Mouse (Mus musculus) CD4-positive naive resting alpha-beta T cell, adult 76 days (primary cell): ENCODE data around the gene Hcrtr2. TPM values are rescaled to one million over a fixed set of nuclear protein-coding genes. Genes with fewer than 3 reads are reported as not detected.

Experiments used
- total RNA-seq: library from RNA; stranded (reverse); gene quantifications from one replicate; pipeline ENCODE4 v1.2.4, GENCODE M21; 2023

The Hcrtr2 gene
- total RNA-seq: 0.53 TPM

GRCm38 (mm10) chr9:76323756-76324155 lies at the start of gene Hcrtr2:
Gene Hcrtr2, minus strand, starts transcription at chr9:76323856.

GRCm38 (mm10) chr9:76213557-76213956 lies 110.1 kb downstream of the Hcrtr2 start, which contains the start of gene Gfral:
Gene Gfral, minus strand, starts transcription at chr9:76213657.

Other genes starting within 250 kb of the Hcrtr2 start
- gene Gfral, start 110.2 kb downstream of the Hcrtr2 start, total RNA-seq: not detected
- not detected for gene Fam83b, start 243.3 kb upstream of the Hcrtr2 start, total RNA-seq